Mouse (Mus musculus): ENCODE results near the gene Tmem119. TPM values are rescaled to one million over a fixed set of nuclear protein-coding genes. Genes with fewer than 3 reads are reported as not detected.
A peak's percentile ranks its signal among the peaks of the same experiment; 100 is the strongest.

Gene Tmem119
- polyA plus RNA-seq, 1 experiment from 2014 or later, result 41.9 TPM

- Histone ChIP-seq H3K4me1 (replicated peaks; ENCODE audit: control insufficient read depth, insufficient read depth, low read length) (peaks cover 20% of the 10 kb centered on the region), H3K9ac (ENCODE audit: low read length) (no peak overlapping the region), H3K4me3 (ENCODE audit: low read depth, low read length) (no peak overlapping the region), H3K36me3 (ENCODE audit: control insufficient read depth, insufficient read depth, low read length) (no peaks in the 10 kb centered on the region), H3K9me3 (ENCODE audit: control insufficient read depth, low read length) (no peaks in the 10 kb centered on the region), H3K27me3 (replicated peaks; ENCODE audit: control insufficient read depth, insufficient read depth, low read length) (no peaks in the 10 kb centered on the region), H3K4me2 (ENCODE audit: low read length) (no peak overlapping the region), H3K27ac (ENCODE audit: low read depth) (no peak overlapping the region)
- whole genome bisulfite sequencing, result 80% methylated on average over 9 of the region's 9 CpGs
- ATAC-seq (replicated peaks; ENCODE audit: low FRiP score, low TSS enrichment, low read depth) (no peak), DNase-seq (ENCODE audit: low spot score) (no peak)
Measured at GRCm38 (mm10) chr5:113805301-113805700, 5.0 kb upstream of the Tmem119 start.

DNA sequence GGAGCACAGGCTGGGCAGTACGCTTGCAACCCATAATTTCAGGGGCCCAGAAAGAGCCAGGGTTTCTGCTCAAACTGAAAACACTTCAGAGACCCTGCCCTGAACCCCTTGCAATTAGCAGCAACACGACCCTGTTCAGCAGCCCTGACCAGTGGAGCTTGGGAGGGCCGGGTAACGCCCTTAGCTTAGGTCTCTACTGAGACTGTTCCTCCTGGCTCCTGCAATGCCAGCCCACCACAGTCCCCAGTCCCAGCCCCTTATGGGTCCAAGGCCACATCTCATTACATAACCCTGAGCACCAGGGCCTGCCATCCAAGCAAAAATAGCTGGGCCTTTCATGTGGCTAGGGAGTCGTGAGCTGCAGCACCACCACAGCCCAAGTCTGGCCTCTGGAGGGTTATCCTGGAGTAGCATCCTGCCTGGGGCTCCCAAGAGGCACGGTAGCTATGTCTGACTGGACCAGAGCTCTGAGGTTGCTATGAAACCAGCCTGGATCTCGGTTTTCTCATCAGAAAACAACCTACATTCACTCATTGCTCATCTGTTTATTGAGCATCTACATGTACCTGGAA, 4.2 kb upstream of the Tmem119 start:
- no peak overlapping the region for H3K4me2 ChIP-seq (ENCODE audit: low read length)
- ATAC-seq (replicated peaks; ENCODE audit: low FRiP score, low TSS enrichment, low read depth) (no peak), DNase-seq (ENCODE audit: low spot score) (no peak)
- H3K9me3 ChIP-seq (ENCODE audit: control insufficient read depth, low read length), result no peaks in the 10 kb centered on the region
- WGBS, result 57% methylated on average over 7 of the region's 7 CpGs
- H3K27me3 ChIP-seq (replicated peaks; ENCODE audit: control insufficient read depth, insufficient read depth, low read length), result no peaks in the 10 kb centered on the region
- H3K4me3 ChIP-seq (ENCODE audit: low read depth, low read length), result no peak overlapping the region
- H3K4me1 ChIP-seq (replicated peaks; ENCODE audit: control insufficient read depth, insufficient read depth, low read length), result peaks cover 20% of the 10 kb centered on the region
- H3K27ac ChIP-seq (ENCODE audit: low read depth), result no peak overlapping the region
- no peaks in the 10 kb centered on the region for H3K36me3 ChIP-seq (ENCODE audit: control insufficient read depth, insufficient read depth, low read length)
- H3K9ac ChIP-seq (ENCODE audit: low read length), result no peak overlapping the region

- Histone ChIP-seq H3K9me3 (ENCODE audit: control insufficient read depth, low read length) (no peaks in the 10 kb centered on the region), H3K4me2 (ENCODE audit: low read length) (peak overlapping the region; percentile 69), H3K27me3 (replicated peaks; ENCODE audit: control insufficient read depth, insufficient read depth, low read length) (no peaks in the 10 kb centered on the region), H3K27ac (ENCODE audit: low read depth) (peak overlapping the region; percentile 82), H3K4me3 (ENCODE audit: low read depth, low read length) (peak overlapping the region; percentile 53), H3K9ac (ENCODE audit: low read length) (peak overlapping the region; percentile 49), H3K4me1 (replicated peaks; ENCODE audit: control insufficient read depth, insufficient read depth, low read length) (peaks cover 34% of the 10 kb centered on the region), H3K36me3 (ENCODE audit: control insufficient read depth, insufficient read depth, low read length) (peaks cover 6% of the 10 kb centered on the region)
- DNase-seq (ENCODE audit: low spot score), result no peak
- 27% methylated on average over 5 of the region's 5 CpGs for WGBS
- 0 out of 2 replicates have a peak, but pooled peaks have one; percentile 2 for ATAC-seq (replicated peaks; ENCODE audit: low FRiP score, low TSS enrichment, low read depth)
Measured at GRCm38 (mm10) chr5:113799691-113800090, 625 bp downstream of the Tmem119 start.

DNA sequence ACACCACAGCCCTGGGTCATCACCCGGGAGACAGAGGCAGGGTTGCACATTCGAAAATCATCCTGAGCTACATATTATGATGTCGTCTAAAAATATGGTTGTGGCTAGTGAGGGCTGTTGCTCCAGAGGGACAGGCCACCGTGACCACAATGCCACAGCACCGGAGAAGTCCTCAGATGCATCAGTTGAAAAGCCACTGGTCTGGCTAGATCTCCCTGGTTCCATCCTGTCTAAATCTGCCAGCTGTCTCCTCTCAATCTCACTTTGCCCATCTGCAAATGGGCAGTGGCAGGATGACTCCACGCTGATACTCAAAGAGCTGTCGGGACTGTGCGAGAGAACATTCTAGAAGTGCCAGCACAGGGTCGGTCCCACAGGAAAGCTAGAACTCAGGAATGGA, 1.8 kb downstream of the Tmem119 start:
- Histone ChIP-seq H3K9me3 (ENCODE audit: control insufficient read depth, low read length) (no peaks in the 10 kb centered on the region), H3K27me3 (replicated peaks; ENCODE audit: control insufficient read depth, insufficient read depth, low read length) (no peaks in the 10 kb centered on the region), H3K4me1 (replicated peaks; ENCODE audit: control insufficient read depth, insufficient read depth, low read length) (peaks cover 34% of the 10 kb centered on the region), H3K36me3 (ENCODE audit: control insufficient read depth, insufficient read depth, low read length) (peaks cover 18% of the 10 kb centered on the region), H3K4me2 (ENCODE audit: low read length) (peak overlapping the region; percentile 69), H3K9ac (ENCODE audit: low read length) (peak overlapping the region; percentile 42), H3K27ac (ENCODE audit: low read depth) (0 out of 2 replicates have a peak overlapping the region, but pooled peaks have one; percentile 73), H3K4me3 (ENCODE audit: low read depth, low read length) (peak overlapping the region; percentile 53)
- DNase-seq (ENCODE audit: low spot score), result no peak
- ATAC-seq (replicated peaks; ENCODE audit: low FRiP score, low TSS enrichment, low read depth), result no peak
- 63% methylated on average over 9 of the region's 9 CpGs for WGBS

- ATAC-seq (replicated peaks; ENCODE audit: low FRiP score, low TSS enrichment, low read depth), result no peak
- Histone ChIP-seq H3K4me2 (ENCODE audit: low read length) (peak overlapping the region; percentile 69), H3K9me3 (ENCODE audit: control insufficient read depth, low read length) (no peaks in the 10 kb centered on the region), H3K4me3 (ENCODE audit: low read depth, low read length) (peak overlapping the region; percentile 53), H3K4me1 (replicated peaks; ENCODE audit: control insufficient read depth, insufficient read depth, low read length) (peaks cover 38% of the 10 kb centered on the region), H3K27ac (ENCODE audit: low read depth) (peak overlapping the region; percentile 73), H3K9ac (ENCODE audit: low read length) (peak overlapping the region; percentile 42), H3K36me3 (ENCODE audit: control insufficient read depth, insufficient read depth, low read length) (peaks cover 24% of the 10 kb centered on the region), H3K27me3 (replicated peaks; ENCODE audit: control insufficient read depth, insufficient read depth, low read length) (no peaks in the 10 kb centered on the region)
- no peak for DNase-seq (ENCODE audit: low spot score)
- WGBS, result 17% methylated on average over 19 of the region's 19 CpGs
Measured at GRCm38 (mm10) chr5:113797149-113797882, 3.0 kb downstream of the Tmem119 start.

DNA sequence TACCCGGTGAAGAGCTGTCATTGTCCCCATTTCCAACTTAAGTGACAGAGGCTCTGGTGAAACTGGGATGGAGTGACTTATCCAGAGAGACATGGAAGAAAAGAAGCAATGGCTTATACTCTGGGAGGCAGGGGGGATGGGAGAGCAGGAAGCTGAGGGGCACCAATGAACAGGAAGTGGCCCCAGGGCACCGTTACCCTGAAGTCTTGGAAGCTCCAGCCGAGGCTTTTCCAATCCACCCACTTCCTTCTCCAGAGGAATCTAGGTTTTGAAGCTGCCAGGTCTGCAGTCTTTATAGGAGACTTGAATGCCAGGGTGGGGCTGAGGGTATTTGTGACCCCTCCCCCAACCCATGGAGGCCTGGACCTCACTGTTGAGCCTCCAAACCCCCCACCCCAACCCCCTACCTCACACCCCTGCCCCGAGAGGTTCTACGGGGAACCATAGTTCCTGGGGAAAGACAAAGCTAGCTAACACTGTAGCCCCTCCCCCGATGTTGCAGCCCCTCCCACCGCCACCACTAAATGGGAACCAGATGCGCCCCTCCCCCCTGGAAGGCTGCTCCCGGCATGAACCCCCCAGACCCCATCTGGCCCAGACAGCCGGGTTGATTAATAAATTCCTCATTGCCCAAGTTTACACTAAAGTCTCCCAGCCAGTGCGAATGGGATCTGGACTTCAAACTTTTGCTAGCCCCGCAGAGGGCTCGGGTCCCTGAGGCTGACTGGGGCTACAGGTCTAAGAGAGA, 3.7 kb downstream of the Tmem119 start:
- no peaks in the 10 kb centered on the region for H3K9me3 ChIP-seq (ENCODE audit: control insufficient read depth, low read length)
- H3K9ac ChIP-seq (ENCODE audit: low read length), result peak overlapping the region; percentile 42; the same call in 1 of the 2 replicates
- peaks cover 40% of the 10 kb centered on the region for H3K4me1 ChIP-seq (replicated peaks; ENCODE audit: control insufficient read depth, insufficient read depth, low read length)
- H3K27me3 ChIP-seq (replicated peaks; ENCODE audit: control insufficient read depth, insufficient read depth, low read length), result no peaks in the 10 kb centered on the region
- peak overlapping the region; percentile 73 for H3K27ac ChIP-seq (ENCODE audit: low read depth)
- WGBS, result 7% methylated on average over 13 of the region's 13 CpGs
- H3K4me3 ChIP-seq (ENCODE audit: low read depth, low read length), result peak overlapping the region; percentile 53
- ATAC-seq (replicated peaks; ENCODE audit: low FRiP score, low TSS enrichment, low read depth) (peak; percentile 22; the same call in 1 of the 2 replicates), DNase-seq (ENCODE audit: low spot score) (peak; percentile 67)
- H3K4me2 ChIP-seq (ENCODE audit: low read length), result peak overlapping the region; percentile 69
- H3K36me3 ChIP-seq (ENCODE audit: control insufficient read depth, insufficient read depth, low read length), result peaks cover 24% of the 10 kb centered on the region

- no peaks in the 10 kb centered on the region for H3K27me3 ChIP-seq (replicated peaks; ENCODE audit: control insufficient read depth, insufficient read depth, low read length)
- H3K9ac ChIP-seq (ENCODE audit: low read length), result no peak overlapping the region
- H3K27ac ChIP-seq (ENCODE audit: low read depth), result no peak overlapping the region
- peaks cover 24% of the 10 kb centered on the region for H3K36me3 ChIP-seq (ENCODE audit: control insufficient read depth, insufficient read depth, low read length)
- H3K9me3 ChIP-seq (ENCODE audit: control insufficient read depth, low read length), result no peaks in the 10 kb centered on the region
- ATAC-seq (replicated peaks; ENCODE audit: low FRiP score, low TSS enrichment, low read depth), result no peak
- H3K4me2 ChIP-seq (ENCODE audit: low read length), result no peak overlapping the region
- no peak for DNase-seq (ENCODE audit: low spot score)
- 72% methylated on average over 16 of the region's 16 CpGs for WGBS
- peaks cover 34% of the 10 kb centered on the region for H3K4me1 ChIP-seq (replicated peaks; ENCODE audit: control insufficient read depth, insufficient read depth, low read length)
- no peak overlapping the region for H3K4me3 ChIP-seq (ENCODE audit: low read depth, low read length)
Measured at GRCm38 (mm10) chr5:113791197-113792095, 8.9 kb downstream of the Tmem119 start.

All from intestine, embryonic 14.5 days (tissue).